32 mouse cellular contexts compared by ENCODE assay signal in the genomic region with DNA sequence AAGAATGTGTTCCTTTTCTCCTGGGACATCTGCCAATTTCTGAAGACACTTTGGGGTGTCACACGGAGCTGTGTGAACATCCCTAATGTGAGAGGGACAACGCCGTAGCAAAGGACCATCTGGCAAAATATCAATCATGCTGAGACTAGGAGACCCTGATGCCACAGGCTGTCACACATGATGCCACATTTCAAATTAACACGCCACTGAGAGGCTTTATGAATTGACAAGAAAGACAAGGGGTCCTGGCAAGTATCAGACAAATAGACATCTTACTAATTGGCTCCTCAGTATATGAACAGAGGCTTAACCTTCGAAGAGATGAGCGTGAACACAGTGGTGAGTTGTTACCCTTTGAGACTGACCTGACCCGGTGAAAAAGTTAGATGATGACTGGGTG. TPM values are rescaled to one million over a fixed set of nuclear protein-coding genes. Genes with fewer than 3 reads are reported as not detected.
A peak's percentile ranks its signal among the peaks of the same experiment; 100 is the strongest.
DNase-seq lines count a peak whose midpoint lies in the region; ATAC-seq and TF ChIP-seq lines count a peak whose summit lies in the region.
"Had no signal": no experiment of that assay in that cellular context is flagged by ENCODE, and none has a peak within 500 bp of the region (broad histone marks: within the 10 kb centered on the region; RNA-seq: fewer than 3 reads in every experiment).

No protein-coding gene starts in this region.

- H3K4me1 ChIP-seq in forebrain, embryonic 11.5 days (replicated peaks; ENCODE audit: control insufficient read depth, insufficient read depth, low read length), result no peaks in the 10 kb centered on the region
- peaks cover 15% of the 10 kb centered on the region for H3K4me1 ChIP-seq in forebrain, embryonic 10.5 days
- H3K4me1 ChIP-seq in forebrain, embryonic 15.5 days, result 0 out of 2 replicates have a peak, but pooled peaks cover 2% of the 10 kb centered on the region
- H3K4me1 ChIP-seq in hindbrain, embryonic 16.5 days (ENCODE audit: control insufficient read depth, insufficient read depth, low read depth, low read length), result no peaks in the 10 kb centered on the region
- H3K4me1 ChIP-seq: intestine, embryonic 15.5 days; limb, embryonic 15.5 days had no signal

- no peak overlapping the region for H3K27ac ChIP-seq in forebrain, embryonic 11.5 days (ENCODE audit: low read depth, low read length)
- no peak overlapping the region for H3K27ac ChIP-seq in forebrain, embryonic 10.5 days
- H3K27ac ChIP-seq in forebrain, embryonic 15.5 days (replicated peaks), result no peak overlapping the region
- no peak overlapping the region for H3K27ac ChIP-seq in hindbrain, embryonic 16.5 days (ENCODE audit: low read depth, low read length)
- H3K27ac ChIP-seq: gastrocnemius, adult 2 months; intestine, embryonic 15.5 days; layer of hippocampus, adult 2 months; limb, embryonic 15.5 days; liver, embryonic 14.5 days had no signal

- TF ChIP-seq CTCF in brain, embryonic 14.5 days (IDR thresholded peaks at IDR 0.05; ENCODE audit: borderline replicate concordance, extremely low read depth, insufficient read depth, insufficient read length), result no peak

- H3K9me3 ChIP-seq in forebrain, embryonic 11.5 days (ENCODE audit: control insufficient read depth, low read length), result no peaks in the 10 kb centered on the region
- H3K9me3 ChIP-seq in forebrain, embryonic 10.5 days, result no peaks in the 10 kb centered on the region
- H3K9me3 ChIP-seq in forebrain, embryonic 15.5 days, result no peaks in the 10 kb centered on the region
- H3K9me3 ChIP-seq in hindbrain, embryonic 16.5 days (ENCODE audit: control insufficient read depth, low read length), result no peaks in the 10 kb centered on the region
- H3K9me3 ChIP-seq: intestine, embryonic 15.5 days; limb, embryonic 15.5 days; megakaryocyte, embryonic 14.5 days had no signal

- DNase-seq in forebrain, embryonic 11.5 days (ENCODE audit: low spot score), result no peak
- no peak for DNase-seq in forebrain, embryonic 10.5 days (ENCODE audit: extremely low spot score, low spot score)
- peak; percentile 81 for DNase-seq in brain, embryonic 14.5 days (ENCODE audit: low read depth)
- DNase-seq in natural killer cell, adult 2 months (ENCODE audit: low spot score in 2 of 2), result no peak
- DNase-seq in gastrocnemius, adult 18-20 months (ENCODE audit: low spot score), result no peak
- DNase-seq in urinary bladder, postnatal 10 days (ENCODE audit: low spot score), result no peak
- DNase-seq: adrenal gland, postnatal 14 days; cerebellum, adult 9-10 months; gastrocnemius, adult 2 months; kidney, adult 9 months; kidney, postnatal 14 days; lung, embryonic 14.5 days; right cerebral cortex, postnatal 25 days; thymus, postnatal 25 days had no signal

- TF ChIP-seq POLR2A in brain, embryonic 14.5 days (IDR thresholded peaks at IDR 0.05; ENCODE audit: borderline replicate concordance, extremely low read depth, insufficient read depth, insufficient read length, poor library complexity, severe bottlenecking), result no peak

- no peaks in the 10 kb centered on the region for H3K27me3 ChIP-seq in forebrain, embryonic 11.5 days (ENCODE audit: control insufficient read depth, insufficient read depth, low read length)
- peaks cover 10% of the 10 kb centered on the region for H3K27me3 ChIP-seq in forebrain, embryonic 10.5 days (ENCODE audit: poor library complexity, severe bottlenecking)
- H3K27me3 ChIP-seq in forebrain, embryonic 15.5 days, result no peaks in the 10 kb centered on the region
- no peaks in the 10 kb centered on the region; the same call in 1 of the 2 replicates for H3K27me3 ChIP-seq in hindbrain, embryonic 16.5 days (replicated peaks; ENCODE audit: control insufficient read depth, insufficient read depth, low read length)
- H3K27me3 ChIP-seq: intestine, embryonic 15.5 days; limb, embryonic 15.5 days had no signal

- peak; percentile 36; the same call in 1 of the 2 replicates for ATAC-seq in forebrain, embryonic 11.5 days (replicated peaks; ENCODE audit: low FRiP score)
- ATAC-seq in forebrain, embryonic 15.5 days (replicated peaks), result peak; percentile 80
- ATAC-seq in hindbrain, embryonic 16.5 days, result peak; percentile 80
- ATAC-seq: CD4-positive, CD25-positive, alpha-beta regulatory T cell, adult 4 months; intestine, embryonic 15.5 days had no signal

- no peak overlapping the region for H3K4me2 ChIP-seq in forebrain, embryonic 11.5 days (ENCODE audit: low read depth, low read length, severe bottlenecking)
- no peak overlapping the region for H3K4me2 ChIP-seq in forebrain, embryonic 15.5 days (replicated peaks)
- H3K4me2 ChIP-seq in hindbrain, embryonic 16.5 days (ENCODE audit: low read length), result no peak overlapping the region
- H3K4me2 ChIP-seq: heart, embryonic 11.5 days; intestine, embryonic 15.5 days; limb, embryonic 15.5 days; lung, embryonic 14.5 days had no signal

- no peak overlapping the region for H3K4me3 ChIP-seq in forebrain, embryonic 11.5 days (ENCODE audit: low read depth, low read length)
- no peak overlapping the region for H3K4me3 ChIP-seq in forebrain, embryonic 10.5 days
- no peak overlapping the region for H3K4me3 ChIP-seq in forebrain, embryonic 15.5 days
- H3K4me3 ChIP-seq in hindbrain, embryonic 16.5 days (ENCODE audit: low read length), result no peak overlapping the region
- H3K4me3 ChIP-seq: gastrocnemius, adult 2 months; intestine, embryonic 15.5 days; layer of hippocampus, adult 2 months; limb, embryonic 15.5 days; megakaryocyte, embryonic 14.5 days had no signal

- WGBS in forebrain, embryonic 11.5 days, result 78% methylated on average over 7 of the region's 7 CpGs
- WGBS in forebrain, embryonic 10.5 days, result 83% methylated on average over 7 of the region's 7 CpGs
- 49% methylated on average over 7 of the region's 7 CpGs for WGBS in forebrain, embryonic 15.5 days
- 47% methylated on average over 7 of the region's 7 CpGs for WGBS in hindbrain, embryonic 16.5 days

- no peaks in the 10 kb centered on the region for H3K36me3 ChIP-seq in forebrain, embryonic 11.5 days (ENCODE audit: control insufficient read depth, insufficient read depth, low read length)
- H3K36me3 ChIP-seq in forebrain, embryonic 10.5 days (replicated peaks), result no peaks in the 10 kb centered on the region
- no peaks in the 10 kb centered on the region for H3K36me3 ChIP-seq in forebrain, embryonic 15.5 days
- H3K36me3 ChIP-seq in hindbrain, embryonic 16.5 days (ENCODE audit: control insufficient read depth, insufficient read depth, low read length), result no peaks in the 10 kb centered on the region
- H3K36me3 ChIP-seq: intestine, embryonic 15.5 days; limb, embryonic 15.5 days had no signal

- H3K9ac ChIP-seq in forebrain, embryonic 11.5 days (ENCODE audit: low read length), result no peak overlapping the region
- H3K9ac ChIP-seq in forebrain, embryonic 15.5 days (replicated peaks), result no peak overlapping the region
- H3K9ac ChIP-seq in hindbrain, embryonic 16.5 days (ENCODE audit: low read depth, low read length), result no peak overlapping the region
- H3K9ac ChIP-seq: intestine, embryonic 15.5 days; limb, embryonic 15.5 days; liver, embryonic 14.5 days; lung, embryonic 14.5 days had no signal

RNA-seq across cellular contexts. Expression of a gene that starts 2.6 kb away (rescaled TPM):
- polyA plus RNA-seq in forebrain, embryonic 11.5 days (2014; fragmentation: Nextera tagmentation; extraction: Ambion mirVana), result not detected in 2 replicates
- polyA plus RNA-seq in forebrain, embryonic 10.5 days (2016; fragmentation: Nextera tagmentation; extraction: Ambion mirVana), result not detected in 2 replicates
- not detected in 2 replicates for polyA plus RNA-seq in brain, embryonic 14.5 days (2012; rRNA removed)
- polyA plus RNA-seq in forebrain, embryonic 15.5 days (2015; fragmentation: Nextera tagmentation; extraction: Ambion mirVana), result not detected in 2 replicates
- not detected in 2 replicates for polyA plus RNA-seq in hindbrain, embryonic 16.5 days (2015; fragmentation: Nextera tagmentation; extraction: Ambion mirVana)
- not detected for total RNA-seq in gastrocnemius, adult 18-20 months (2021)
- total RNA-seq: adrenal gland, postnatal 14 days; common myeloid progenitor, adult 5-6 weeks; gastrocnemius, adult 2 months; hematopoietic stem cell, adult 5-6 weeks; layer of hippocampus, adult 2 months; left cerebral cortex, adult 18-20 months; left cerebral cortex, postnatal 36 days; neutrophil, adult 5-6 weeks had no signal
- polyA plus RNA-seq: embryonic facial prominence, embryonic 11.5 days; gonadal fat pad, adult 2 months; heart, embryonic 11.5 days; heart, postnatal 0 days; intestine, embryonic 15.5 days; limb, embryonic 15.5 days; liver, embryonic 14.5 days; lung, embryonic 14.5 days; stomach, embryonic 14.5 days had no signal

RNA-seq across cellular contexts. Expression of a gene that starts 43.5 kb away (rescaled TPM):
- polyA plus RNA-seq in forebrain, embryonic 11.5 days (2014; fragmentation: Nextera tagmentation; extraction: Ambion mirVana), result not detected in 2 replicates
- not detected in 2 replicates for polyA plus RNA-seq in forebrain, embryonic 10.5 days (2016; fragmentation: Nextera tagmentation; extraction: Ambion mirVana)
- polyA plus RNA-seq in brain, embryonic 14.5 days (2012; rRNA removed), result not detected in 2 replicates
- not detected in 2 replicates for polyA plus RNA-seq in forebrain, embryonic 15.5 days (2015; fragmentation: Nextera tagmentation; extraction: Ambion mirVana)
- polyA plus RNA-seq in hindbrain, embryonic 16.5 days (2015; fragmentation: Nextera tagmentation; extraction: Ambion mirVana), result not detected in 2 replicates
- total RNA-seq in gastrocnemius, adult 18-20 months (2021), result not detected
- total RNA-seq: adrenal gland, postnatal 14 days; common myeloid progenitor, adult 5-6 weeks; gastrocnemius, adult 2 months; hematopoietic stem cell, adult 5-6 weeks; layer of hippocampus, adult 2 months; left cerebral cortex, adult 18-20 months; left cerebral cortex, postnatal 36 days; neutrophil, adult 5-6 weeks had no signal
- polyA plus RNA-seq: CD4-positive, CD25-positive, alpha-beta regulatory T cell, adult 4 months; embryonic facial prominence, embryonic 11.5 days; heart, embryonic 11.5 days; heart, postnatal 0 days; intestine, embryonic 15.5 days; limb, embryonic 15.5 days; liver, embryonic 14.5 days; lung, embryonic 14.5 days; stomach, embryonic 14.5 days had no signal
